Mouse (Mus musculus) kidney, embryonic 14.5 days (tissue): Measurements from ENCODE around the gene Rps21. TPM values are rescaled to one million over a fixed set of nuclear protein-coding genes. Genes with fewer than 3 reads are reported as not detected.
A peak's percentile ranks its signal among the peaks of the same experiment; 100 is the strongest.
"Not testable (repeated sequence)": the region's sequence is repeated elsewhere in the genome, so short reads cannot be mapped to it uniquely, and the experiment has no call there.

ENCODE experiments used
- ATAC-seq: fragments of 200-750 bp; cut with Nextera tagmentation; 2 replicates; pipeline ENCODE4 v1.8.0; 2017; ENCODE audit warnings: moderate number of reproducible peaks, mild to moderate bottlenecking, moderate TSS enrichment, moderate library complexity; ENCODE audit not compliant: low FRiP score, low TSS enrichment
- H3K27ac ChIP-seq: fragments of 300-500 bp; sonication (generic); 2 replicates; pipeline ENCODE4 v1.5.1; 2014; ENCODE audit warnings: low read depth, mild to moderate bottlenecking, low read length, moderate library complexity, mixed read lengths
- H3K27me3 ChIP-seq: fragments of 300-500 bp; sonication (generic); 2 replicates; pipeline ENCODE4 v1.6.1; 2014; ENCODE audit warnings: mild to moderate bottlenecking, low read length; ENCODE audit not compliant: control insufficient read depth, insufficient read depth
- H3K36me3 ChIP-seq: fragments of 300-500 bp; sonication (generic); 2 replicates; pipeline ENCODE4 v1.6.1; 2014; ENCODE audit warnings: low read length, mixed read lengths; ENCODE audit not compliant: control insufficient read depth, insufficient read depth
- H3K4me1 ChIP-seq: fragments of 300-500 bp; sonication (generic); 2 replicates; pipeline ENCODE4 v1.6.1; 2014; ENCODE audit warnings: low read length, mixed read lengths; ENCODE audit not compliant: control insufficient read depth, insufficient read depth
- H3K4me2 ChIP-seq: fragments of 300-500 bp; sonication (generic); replicated peaks from 2 replicates; pipeline ENCODE4 v1.6.1; 2014; ENCODE audit warnings: low read depth, mild to moderate bottlenecking, low read length
- H3K4me3 ChIP-seq: fragments of 300-500 bp; sonication (generic); 2 replicates; pipeline ENCODE4 v1.5.1; 2014; ENCODE audit warnings: mild to moderate bottlenecking, low read length
- H3K9ac ChIP-seq: fragments of 300-500 bp; sonication (generic); 2 replicates; pipeline ENCODE4 v1.6.1; 2014; ENCODE audit warnings: low read depth, mild to moderate bottlenecking, low read length, moderate library complexity
- H3K9me3 ChIP-seq: fragments of 300-500 bp; sonication (generic); 2 replicates; pipeline ENCODE4 v1.6.1; 2016; ENCODE audit warnings: low read length; ENCODE audit not compliant: control insufficient read depth
- WGBS: fragments of 180-500 bp; shearing (Covaris S2); extraction: QIAGEN DNeasy Blood & Tissue Kit; methylation state at CpG from one replicate; pipeline ENCODE4 v1.1.7; 2014; 5-methylcytosine and 5-hydroxymethylcytosine counted together
- polyA plus RNA-seq: library from polyadenylated mRNA; unstranded; fragments of >200 nt; fragmentation: Nextera tagmentation; extraction: Ambion mirVana; gene quantifications from 2 replicates; pipeline ENCODE4 v1.2.1, GENCODE M21; 2014

Gene Rps21
- polyA plus RNA-seq, 1 experiment from 2014 or later, result 730 TPM

GRCm38 (mm10) chr2:180259826-180260609, 2.8 kb downstream of the Rps21 start:
- not testable (repeated sequence) for ATAC-seq, H3K4me2 ChIP-seq, H3K27me3 ChIP-seq, H3K4me3 ChIP-seq, H3K27ac ChIP-seq, H3K9me3 ChIP-seq, H3K9ac ChIP-seq
- Histone ChIP-seq H3K36me3 (peaks cover 58% of the 10 kb centered on the region), H3K4me1 (peaks cover 11% of the 10 kb centered on the region; the same call in 1 of the 2 replicates)
- WGBS, result 73% methylated on average over 17 of the region's 17 CpGs

GRCm38 (mm10) chr2:180260610-180261480, 3.7 kb downstream of the Rps21 start:
- no peak for ATAC-seq
- H3K4me1 ChIP-seq, result peaks cover 11% of the 10 kb centered on the region; the same call in 1 of the 2 replicates
- H3K9ac ChIP-seq, result no peak overlapping the region
- no peaks in the 10 kb centered on the region for H3K9me3 ChIP-seq
- no peaks in the 10 kb centered on the region for H3K27me3 ChIP-seq
- H3K4me3 ChIP-seq, result no peak overlapping the region
- no peak overlapping the region for H3K4me2 ChIP-seq
- H3K27ac ChIP-seq, result no peak overlapping the region
- 57% methylated on average over 8 of the region's 8 CpGs for WGBS
- peaks cover 58% of the 10 kb centered on the region for H3K36me3 ChIP-seq

- no peak for ATAC-seq
- H3K9me3 ChIP-seq, result no peaks in the 10 kb centered on the region
- WGBS, result 85% methylated on average over 7 of the region's 7 CpGs
- H3K36me3 ChIP-seq, result peaks cover 62% of the 10 kb centered on the region
- H3K4me1 ChIP-seq, result peaks cover 7% of the 10 kb centered on the region; the same call in 1 of the 2 replicates
- H3K27ac ChIP-seq, result 0 out of 2 replicates have a peak overlapping the region, but pooled peaks have one; percentile 7
- H3K4me2 ChIP-seq, result no peak overlapping the region
- no peaks in the 10 kb centered on the region for H3K27me3 ChIP-seq
- no peak overlapping the region for H3K4me3 ChIP-seq
- no peak overlapping the region for H3K9ac ChIP-seq
These were observed 4.7 kb downstream of the Rps21 start for GRCm38 (mm10) chr2:180261901-180262300.

- WGBS, result 74% methylated on average over 3 of the region's 3 CpGs
- Histone ChIP-seq H3K4me3 (no peak overlapping the region), H3K27me3 (no peaks in the 10 kb centered on the region), H3K9ac (no peak overlapping the region), H3K9me3 (no peaks in the 10 kb centered on the region), H3K4me2 (no peak overlapping the region), H3K4me1 (peaks cover 7% of the 10 kb centered on the region; the same call in 1 of the 2 replicates), H3K36me3 (peaks cover 62% of the 10 kb centered on the region), H3K27ac (no peak overlapping the region; the same call in 1 of the 2 replicates)
- no peak for ATAC-seq
These were observed 5.3 kb downstream of the Rps21 start for GRCm38 (mm10) chr2:180262441-180262840.

GRCm38 (mm10) chr2:180262891-180263290, 5.7 kb downstream of the Rps21 start:
- H3K36me3 ChIP-seq, result peaks cover 62% of the 10 kb centered on the region
- peaks cover 7% of the 10 kb centered on the region; the same call in 1 of the 2 replicates for H3K4me1 ChIP-seq
- H3K9me3 ChIP-seq, result no peaks in the 10 kb centered on the region
- no peak overlapping the region for H3K4me3 ChIP-seq
- no peaks in the 10 kb centered on the region for H3K27me3 ChIP-seq
- H3K4me2 ChIP-seq, result no peak overlapping the region
- no peak for ATAC-seq
- H3K9ac ChIP-seq, result no peak overlapping the region
- WGBS, result 88% methylated on average over 10 of the region's 10 CpGs
- peak overlapping the region; percentile 30; the same call in 1 of the 2 replicates for H3K27ac ChIP-seq

- Histone ChIP-seq H3K4me2 (no peak overlapping the region), H3K4me3 (no peak overlapping the region), H3K36me3 (peaks cover 31% of the 10 kb centered on the region), H3K27ac (no peak overlapping the region), H3K4me1 (peaks cover 16% of the 10 kb centered on the region; the same call in 1 of the 2 replicates), H3K9ac (no peak overlapping the region), H3K27me3 (no peaks in the 10 kb centered on the region), H3K9me3 (no peaks in the 10 kb centered on the region)
- 75% methylated on average over 2 of the region's 2 CpGs for WGBS
- no peak for ATAC-seq
These were observed 10.8 kb downstream of the Rps21 start for GRCm38 (mm10) chr2:180267955-180268354.

- Histone ChIP-seq H3K4me1 (peaks cover 16% of the 10 kb centered on the region; the same call in 1 of the 2 replicates), H3K9ac (no peak overlapping the region), H3K27me3 (no peaks in the 10 kb centered on the region), H3K4me3 (no peak overlapping the region), H3K4me2 (no peak overlapping the region), H3K27ac (no peak overlapping the region), H3K9me3 (no peaks in the 10 kb centered on the region), H3K36me3 (peaks cover 22% of the 10 kb centered on the region; the same call in 1 of the 2 replicates)
- ATAC-seq, result no peak
- whole genome bisulfite sequencing, result 95% methylated on average over 10 of the region's 10 CpGs
These were observed 12.2 kb downstream of the Rps21 start for GRCm38 (mm10) chr2:180269329-180269728.

- no peak for ATAC-seq
- Histone ChIP-seq H3K27me3 (no peaks in the 10 kb centered on the region), H3K9ac (no peak overlapping the region), H3K4me1 (peaks cover 16% of the 10 kb centered on the region; the same call in 1 of the 2 replicates), H3K4me3 (no peak overlapping the region; the same call in 1 of the 2 replicates), H3K36me3 (peaks cover 19% of the 10 kb centered on the region; the same call in 1 of the 2 replicates), H3K9me3 (no peaks in the 10 kb centered on the region), H3K27ac (no peak overlapping the region), H3K4me2 (no peak overlapping the region)
- WGBS, result 54% methylated on average over 7 of the region's 7 CpGs
These were observed 13.5 kb downstream of the Rps21 start for GRCm38 (mm10) chr2:180270537-180271255.
